Mouse (Mus musculus) liver, postnatal 0 days (tissue): ENCODE data around the gene Epsti1. TPM values are rescaled to one million over a fixed set of nuclear protein-coding genes. Genes with fewer than 3 reads are reported as not detected.

ENCODE experiments used
- ATAC-seq: fragments of 200-750 bp; cut with Nextera tagmentation; 2 replicates; pipeline ENCODE4 v1.8.0; 2017; ENCODE audit warnings: mild to moderate bottlenecking, moderate library complexity
- DNase-seq: peaks from one replicate; pipeline ENCODE4 v3.0.0-alpha.2; 2016
- H3K27ac ChIP-seq: fragments of 300-500 bp; sonication (generic); 2 replicates; pipeline ENCODE4 v1.5.1; 2014; ENCODE audit warnings: antibody characterized with exemption, moderate library complexity, mild to moderate bottlenecking, low read depth
- H3K27me3 ChIP-seq: fragments of 300-500 bp; sonication (generic); 2 replicates; pipeline ENCODE4 v1.6.1; 2014; ENCODE audit warnings: low read length, control low read depth, mixed read lengths; ENCODE audit not compliant: insufficient read depth
- H3K36me3 ChIP-seq: fragments of 300-500 bp; sonication (generic); replicated peaks from 2 replicates; pipeline ENCODE4 v1.6.1; 2014; ENCODE audit warnings: mild to moderate bottlenecking, control low read depth, low read length, moderate library complexity, mixed read lengths; ENCODE audit not compliant: insufficient read depth
- H3K4me1 ChIP-seq: fragments of 300-500 bp; sonication (generic); 2 replicates; pipeline ENCODE4 v1.6.1; 2014; ENCODE audit warnings: antibody characterized with exemption, mild to moderate bottlenecking, control low read depth; ENCODE audit not compliant: insufficient read depth
- H3K4me2 ChIP-seq: fragments of 300-500 bp; sonication (generic); 2 replicates; pipeline ENCODE4 v1.6.1; 2014; ENCODE audit warnings: low read depth, mild to moderate bottlenecking, low read length, moderate library complexity, mixed read lengths
- H3K4me3 ChIP-seq: fragments of 300-500 bp; sonication (generic); 2 replicates; pipeline ENCODE4 v1.5.1; 2014; ENCODE audit warnings: low read depth, low read length
- H3K9ac ChIP-seq: fragments of 300-500 bp; sonication (generic); replicated peaks from 2 replicates; pipeline ENCODE4 v1.6.1; 2014; ENCODE audit warnings: mild to moderate bottlenecking, moderate library complexity
- H3K9me3 ChIP-seq: fragments of 300-500 bp; sonication (generic); 2 replicates; pipeline ENCODE4 v1.6.1; 2016; ENCODE audit warnings: mild to moderate bottlenecking, control low read depth, low read length, mixed read lengths
- CTCF ChIP-seq: sonication (generic); IDR thresholded peaks from 2 replicates; pipeline ENCODE4 v1.5.1; 2016; ENCODE audit warnings: antibody characterized with exemption, low read depth
- EP300 ChIP-seq: IDR thresholded peaks from 2 replicates; pipeline ENCODE4 v1.6.1; 2016; ENCODE audit warnings: antibody characterized with exemption, low read depth, mild to moderate bottlenecking
- WGBS: fragments of 180-500 bp; shearing (Covaris S2); extraction: QIAGEN DNeasy Blood & Tissue Kit; methylation state at CpG from one replicate; pipeline ENCODE4 v1.1.7; 2014; ENCODE audit not compliant: insufficient replicate concordance; 5-methylcytosine and 5-hydroxymethylcytosine counted together
- polyA plus RNA-seq: library from polyadenylated mRNA; unstranded; fragments of >200 nt; fragmentation: Nextera tagmentation; extraction: Ambion mirVana; gene quantifications from 2 replicates; pipeline ENCODE4 v1.2.1, GENCODE M21; 2015

Epsti1 gene
- polyA plus RNA-seq: 4.3 and 4.8 TPM in 2 replicates

DNA sequence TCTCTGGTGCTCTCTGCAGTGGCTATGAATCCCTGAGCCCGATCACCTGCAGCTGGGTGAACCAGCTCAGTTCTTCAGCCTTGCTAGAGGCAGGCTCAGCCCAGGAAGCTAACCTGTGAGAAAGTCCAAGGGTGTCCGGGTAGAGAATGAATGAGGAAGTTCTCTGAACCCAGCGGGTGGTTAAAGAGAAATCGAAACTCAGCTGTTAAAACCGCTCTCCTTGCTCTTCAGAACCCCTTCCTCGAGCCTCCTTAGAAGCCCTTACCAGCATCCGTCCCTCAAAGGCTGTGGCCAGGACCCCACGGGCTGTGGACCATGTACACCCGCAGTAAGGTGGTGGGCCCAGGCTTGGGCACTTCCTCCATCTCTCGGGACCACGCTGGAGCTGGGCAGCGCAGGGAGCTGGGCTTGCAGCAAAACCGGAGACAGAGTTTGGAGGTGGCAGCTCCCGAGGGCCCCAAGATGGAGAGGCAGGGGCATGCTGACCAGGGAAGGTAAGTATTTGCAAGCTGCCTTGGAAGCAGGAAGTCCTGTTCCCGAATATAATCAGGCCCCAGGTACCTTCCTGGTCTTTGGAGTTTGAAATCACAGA, at the start of gene Epsti1:
Gene Epsti1, plus strand, starts transcription at position 69 of the 592 bp plus-strand sequence.
- TF ChIP-seq EP300 (no peak), CTCF (no peak)
- ATAC-seq: peak; percentile 48
- WGBS: 27% methylated on average over 15 of the region's 15 CpGs
- Histone ChIP-seq H3K27ac (peak within 1 kb of the TSS; percentile 71), H3K36me3 (no peaks in the 10 kb centered on the region), H3K4me3 (peak within 1 kb of the TSS; percentile 47), H3K9ac (peak within 1 kb of the TSS; percentile 43), H3K4me2 (peak within 1 kb of the TSS; percentile 59), H3K4me1 (no peaks in the 10 kb centered on the region; the same call in 1 of the 2 replicates), H3K9me3 (no peaks in the 10 kb centered on the region), H3K27me3 (no peaks in the 10 kb centered on the region)
- peak; percentile 30 for DNase-seq

DNA sequence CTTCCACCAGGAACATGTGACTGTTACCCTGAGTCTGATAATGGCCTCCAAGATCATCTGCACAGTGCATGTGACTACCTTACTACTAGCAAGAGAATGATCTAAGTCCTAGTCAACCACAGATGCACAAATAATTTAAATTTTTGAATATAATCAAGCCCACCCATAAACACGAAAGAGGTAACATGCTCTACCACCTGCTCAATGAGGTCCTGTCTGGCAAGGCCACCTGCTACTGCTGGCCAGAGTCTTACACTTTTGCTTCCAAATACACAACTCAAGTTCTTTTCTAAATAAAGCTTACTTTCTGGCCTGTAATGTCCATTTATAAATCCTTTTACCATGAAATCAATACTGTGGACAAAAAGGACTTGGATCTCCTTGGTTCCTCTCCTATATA, 44.1 kb upstream of the Epsti1 start:
- Histone ChIP-seq H3K27me3 (no peaks in the 10 kb centered on the region), H3K9ac (no peak overlapping the region), H3K4me1 (peaks cover 4% of the 10 kb centered on the region; the same call in 1 of the 2 replicates), H3K27ac (no peak overlapping the region), H3K9me3 (no peaks in the 10 kb centered on the region), H3K4me2 (no peak overlapping the region), H3K4me3 (no peak overlapping the region), H3K36me3 (no peaks in the 10 kb centered on the region)
- TF ChIP-seq CTCF: no peak
- no peak for TF ChIP-seq EP300
- WGBS: 79% methylated on average over 1 of the region's 1 CpGs
- ATAC-seq (no peak), DNase-seq (no peak)

DNA sequence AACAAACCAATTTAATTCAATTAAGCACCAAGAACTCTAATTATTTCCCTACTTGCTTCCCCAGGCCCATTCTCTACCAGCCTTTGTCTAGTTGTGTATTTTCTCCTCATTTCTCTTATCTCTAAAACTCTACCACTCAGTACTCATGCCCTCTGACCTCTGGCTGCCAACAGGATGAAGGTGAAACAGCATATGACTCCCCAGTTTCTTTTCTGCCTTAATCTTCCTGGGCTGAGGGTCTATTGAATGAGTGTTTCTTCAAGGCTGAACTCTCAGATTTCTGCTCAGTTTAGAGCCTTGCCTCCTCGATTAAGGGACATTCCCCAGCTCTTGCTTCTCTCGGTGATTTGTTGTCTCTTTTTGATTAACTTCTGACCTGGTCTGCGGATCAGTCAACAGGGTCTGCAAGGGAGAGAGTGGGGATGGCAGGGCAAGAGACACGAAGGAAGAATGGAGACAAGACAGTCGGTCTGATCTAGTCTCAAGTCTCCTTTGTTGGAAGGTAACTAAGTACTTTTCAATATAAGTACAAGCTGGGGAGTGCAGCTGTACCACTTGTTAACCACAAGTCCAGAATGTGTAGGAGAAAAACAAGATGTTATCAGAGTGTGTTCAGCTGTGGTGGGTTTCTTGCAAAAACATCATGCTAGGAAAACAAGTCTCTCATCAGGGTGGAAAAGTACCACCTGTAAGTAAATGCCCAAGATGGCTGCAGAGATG, 43.0 kb upstream of the Epsti1 start:
- Histone ChIP-seq H3K4me1 (peaks cover 4% of the 10 kb centered on the region; the same call in 1 of the 2 replicates), H3K4me3 (no peak overlapping the region), H3K9ac (no peak overlapping the region), H3K4me2 (no peak overlapping the region), H3K27me3 (no peaks in the 10 kb centered on the region), H3K36me3 (no peaks in the 10 kb centered on the region), H3K9me3 (no peaks in the 10 kb centered on the region), H3K27ac (no peak overlapping the region)
- ATAC-seq: no peak
- WGBS: 41% methylated on average over 5 of the region's 5 CpGs
- no peak for DNase-seq
- no peak for TF ChIP-seq CTCF
- TF ChIP-seq EP300: no peak

DNA sequence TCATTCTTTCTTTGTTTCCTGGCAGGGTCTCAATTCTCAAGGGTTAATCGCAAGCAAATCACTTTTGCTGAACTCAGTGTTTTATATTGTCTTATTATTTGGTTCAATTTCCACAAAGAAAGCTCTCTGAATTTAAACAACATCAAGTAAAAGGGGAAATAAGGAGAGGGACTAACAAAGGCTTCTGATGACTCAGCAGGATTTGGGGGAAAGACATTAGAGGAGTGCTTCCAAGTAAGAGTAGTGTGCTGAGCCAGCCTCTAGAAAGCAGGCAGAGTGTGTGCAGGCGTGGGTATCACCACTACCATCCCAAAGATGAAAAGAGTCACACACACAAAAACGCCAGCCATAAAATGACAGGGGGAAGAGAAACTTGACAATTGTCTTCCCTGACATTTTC, 40.0 kb upstream of the Epsti1 start:
- no peak for DNase-seq

DNA sequence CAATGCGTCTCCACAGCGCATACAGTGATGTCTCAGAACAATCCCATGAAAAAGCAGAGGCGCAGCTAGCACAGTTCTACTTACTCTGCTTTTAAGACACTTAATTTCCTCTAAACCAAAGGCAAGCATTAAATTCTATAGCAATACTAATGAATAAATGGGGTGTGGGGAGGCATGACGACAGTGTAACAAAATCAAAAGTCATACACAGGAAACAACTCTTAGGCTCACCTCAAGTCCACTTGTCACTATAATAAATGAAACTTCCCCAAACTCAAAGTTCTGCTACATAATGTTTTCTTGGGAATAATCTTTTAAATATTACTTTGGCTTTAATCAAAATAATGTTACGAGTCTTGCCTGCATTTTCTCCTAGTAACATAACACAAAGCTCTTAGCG, 39.5 kb upstream of the Epsti1 start:
- ATAC-seq (no peak), DNase-seq (no peak)
- Histone ChIP-seq H3K27me3 (no peaks in the 10 kb centered on the region), H3K4me3 (no peak overlapping the region), H3K36me3 (no peaks in the 10 kb centered on the region), H3K4me1 (peaks cover 4% of the 10 kb centered on the region; the same call in 1 of the 2 replicates), H3K4me2 (no peak overlapping the region), H3K27ac (no peak overlapping the region), H3K9me3 (no peaks in the 10 kb centered on the region), H3K9ac (no peak overlapping the region)
- WGBS: 84% methylated on average over 6 of the region's 6 CpGs
- TF ChIP-seq CTCF: no peak
- TF ChIP-seq EP300: no peak

More for the DNA sequence above, 40.0 kb upstream of the Epsti1 start:
- no peak for ATAC-seq
- Histone ChIP-seq H3K27me3 (no peaks in the 10 kb centered on the region), H3K4me2 (no peak overlapping the region), H3K4me1 (peaks cover 4% of the 10 kb centered on the region; the same call in 1 of the 2 replicates), H3K9ac (no peak overlapping the region), H3K27ac (no peak overlapping the region), H3K4me3 (no peak overlapping the region), H3K9me3 (no peaks in the 10 kb centered on the region), H3K36me3 (no peaks in the 10 kb centered on the region)
- 51% methylated on average over 3 of the region's 3 CpGs for WGBS
- TF ChIP-seq CTCF (no peak), EP300 (no peak)

DNA sequence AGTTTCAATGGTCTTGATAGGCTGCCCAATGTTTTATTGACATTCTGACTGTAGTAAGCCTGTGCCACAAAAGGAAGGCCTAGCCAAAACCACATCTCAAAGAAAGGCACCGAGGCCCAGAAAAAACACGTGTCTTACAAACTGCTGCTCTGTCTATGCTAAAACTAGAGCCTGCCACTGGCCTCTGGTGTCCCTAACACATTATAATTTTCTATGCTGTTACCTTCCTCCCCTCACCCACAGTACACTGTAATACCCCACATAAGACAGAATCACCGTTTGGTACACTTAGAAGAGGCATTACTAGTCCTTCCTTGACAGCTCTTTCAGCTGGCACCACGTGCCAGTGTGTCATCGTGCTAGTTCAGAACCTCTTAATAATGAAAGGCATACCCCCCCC, 36.4 kb upstream of the Epsti1 start:
- TF ChIP-seq EP300 (no peak), CTCF (no peak)
- H3K4me3 ChIP-seq: no peak overlapping the region
- H3K27ac ChIP-seq: no peak overlapping the region
- H3K27me3 ChIP-seq: no peaks in the 10 kb centered on the region
- H3K9ac ChIP-seq: no peak overlapping the region
- no peak overlapping the region for H3K4me2 ChIP-seq
- no peak for ATAC-seq
- H3K9me3 ChIP-seq: no peaks in the 10 kb centered on the region
- no peaks in the 10 kb centered on the region for H3K36me3 ChIP-seq
- DNase-seq: no peak
- 85% methylated on average over 5 of the region's 5 CpGs for WGBS
- H3K4me1 ChIP-seq: no peaks in the 10 kb centered on the region
